Mouse (Mus musculus): ENCODE measurements around the gene Tex19.1.

The Tex19.1 gene

GRCm38 (mm10) chr11:121148193-121148592 lies 2.2 kb downstream of the Tex19.1 start:
- DNase-seq: no peak

GRCm38 (mm10) chr11:121154203-121154602 lies 8.3 kb downstream of the Tex19.1 start:
- no peak for DNase-seq

GRCm38 (mm10) chr11:121156411-121156891 lies 10.5 kb downstream of the Tex19.1 start:
- peak; percentile 62 for DNase-seq

GRCm38 (mm10) chr11:121159971-121160370 lies 14.0 kb downstream of the Tex19.1 start, which contains the start of gene Uts2r:
Gene Uts2r (plus strand): TSS chr11:121160271.
- no peak for DNase-seq

- no peak for DNase-seq
Measured at GRCm38 (mm10) chr11:121160636-121161346, 14.8 kb downstream of the Tex19.1 start.

GRCm38 (mm10) chr11:121163751-121164150 lies 17.8 kb downstream of the Tex19.1 start:
- DNase-seq: no peak

GRCm38 (mm10) chr11:121173203-121173602 lies 27.3 kb downstream of the Tex19.1 start:
- no peak for DNase-seq

GRCm38 (mm10) chr11:121174234-121174633 lies 28.3 kb downstream of the Tex19.1 start:
- DNase-seq: no peak

GRCm38 (mm10) chr11:121176285-121177270 lies 30.6 kb downstream of the Tex19.1 start:
- peak; percentile 81 for DNase-seq

- DNase-seq: no peak
Measured at GRCm38 (mm10) chr11:121189681-121190080, 43.7 kb downstream of the Tex19.1 start.

GRCm38 (mm10) chr11:121192742-121193141 lies 46.8 kb downstream of the Tex19.1 start:
- no peak for DNase-seq

- DNase-seq: no peak
Measured at GRCm38 (mm10) chr11:121193415-121193814, 47.5 kb downstream of the Tex19.1 start.
